Mouse (Mus musculus) heart, embryonic 12.5 days (tissue): Measurements from ENCODE around the gene Olfr1396. TPM values are rescaled to one million over a fixed set of nuclear protein-coding genes. Genes with fewer than 3 reads are reported as not detected.

ENCODE experiments used
- ATAC-seq: fragments of 200-750 bp; cut with Nextera tagmentation; 2 replicates; pipeline ENCODE4 v1.8.0; 2017; ENCODE audit warnings: moderate TSS enrichment, moderate library complexity; ENCODE audit not compliant: insufficient number of reproducible peaks, low FRiP score
- H3K27ac ChIP-seq: fragments of 300-500 bp; sonication (generic); 2 replicates; pipeline ENCODE4 v1.5.1; 2016; ENCODE audit warnings: mild to moderate bottlenecking, moderate library complexity; ENCODE audit not compliant: poor library complexity, severe bottlenecking
- H3K27me3 ChIP-seq: fragments of 300-500 bp; sonication (generic); replicated peaks from 2 replicates; pipeline ENCODE4 v1.6.1; 2016; ENCODE audit warnings: mild to moderate bottlenecking, moderate library complexity
- H3K36me3 ChIP-seq: fragments of 300-500 bp; sonication (generic); 2 replicates; pipeline ENCODE4 v1.6.1; 2016; ENCODE audit warnings: mild to moderate bottlenecking, moderate library complexity
- H3K4me1 ChIP-seq: fragments of 300-500 bp; sonication (generic); replicated peaks from 2 replicates; pipeline ENCODE4 v1.6.1; 2016; ENCODE audit warnings: mild to moderate bottlenecking
- H3K4me2 ChIP-seq: fragments of 300-500 bp; sonication (generic); 2 replicates; pipeline ENCODE4 v1.6.1; 2016; ENCODE audit warnings: mild to moderate bottlenecking, moderate library complexity
- H3K4me3 ChIP-seq: fragments of 300-500 bp; sonication (generic); 2 replicates; pipeline ENCODE4 v1.5.1; 2016; ENCODE audit warnings: mild to moderate bottlenecking
- H3K9ac ChIP-seq: fragments of 300-500 bp; sonication (generic); 2 replicates; pipeline ENCODE4 v1.6.1; 2016; ENCODE audit warnings: mild to moderate bottlenecking, moderate library complexity
- H3K9me3 ChIP-seq: fragments of 300-500 bp; sonication (generic); replicated peaks from 2 replicates; pipeline ENCODE4 v1.6.1; 2016; ENCODE audit warnings: mild to moderate bottlenecking, moderate library complexity
- WGBS: fragments of 180-500 bp; shearing (Covaris S2); methylation state at CpG from one replicate; pipeline ENCODE4 v1.1.7; 2016; 5-methylcytosine and 5-hydroxymethylcytosine counted together
- polyA plus RNA-seq: library from polyadenylated mRNA; unstranded; fragments of >200 nt; fragmentation: Nextera tagmentation; extraction: Ambion mirVana; gene quantifications from 2 replicates; pipeline ENCODE4 v1.2.1, GENCODE M21; 2016

Olfr1396 gene
- polyA plus RNA-seq, 1 experiment from 2014 or later: not detected

DNA sequence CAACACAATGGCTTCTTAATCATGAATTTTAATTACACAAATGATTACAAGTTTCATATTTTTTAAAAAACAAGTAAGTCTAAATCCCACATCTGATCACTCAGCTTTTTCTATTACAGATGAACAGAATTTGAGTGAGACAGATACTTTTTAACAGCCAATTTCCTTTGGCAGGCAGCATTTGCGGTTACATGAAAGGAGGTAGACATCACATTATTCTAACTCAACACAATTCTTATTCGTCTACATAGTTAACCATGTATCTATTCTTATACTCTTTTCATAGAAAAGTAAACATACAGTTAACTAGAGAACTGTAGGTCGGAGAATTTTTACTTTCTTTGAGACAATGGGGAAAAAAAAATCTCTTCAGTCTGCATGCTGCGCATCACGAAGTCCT is 24.1 kb downstream of the Olfr1396 start:
- no peak overlapping the region for H3K9ac ChIP-seq
- H3K27ac ChIP-seq: no peak overlapping the region
- ATAC-seq: no peak
- no peak overlapping the region for H3K4me3 ChIP-seq
- H3K4me1 ChIP-seq: 0 out of 2 replicates have a peak, but pooled peaks cover 6% of the 10 kb centered on the region
- no peaks in the 10 kb centered on the region for H3K27me3 ChIP-seq
- H3K4me2 ChIP-seq: no peak overlapping the region
- no peaks in the 10 kb centered on the region for H3K36me3 ChIP-seq
- no peaks in the 10 kb centered on the region for H3K9me3 ChIP-seq
- 83% methylated on average over 5 of the region's 5 CpGs for WGBS

- no peak for ATAC-seq
- Histone ChIP-seq H3K36me3 (no peaks in the 10 kb centered on the region), H3K4me2 (no peak overlapping the region), H3K4me3 (no peak overlapping the region), H3K27ac (no peak overlapping the region), H3K27me3 (no peaks in the 10 kb centered on the region), H3K9ac (no peak overlapping the region), H3K4me1 (0 out of 2 replicates have a peak, but pooled peaks cover 6% of the 10 kb centered on the region), H3K9me3 (no peaks in the 10 kb centered on the region)
- 78% methylated on average over 3 of the region's 3 CpGs for WGBS
These were observed 24.8 kb downstream of the Olfr1396 start for GRCm38 (mm10) chr11:49089735-49090507.

DNA sequence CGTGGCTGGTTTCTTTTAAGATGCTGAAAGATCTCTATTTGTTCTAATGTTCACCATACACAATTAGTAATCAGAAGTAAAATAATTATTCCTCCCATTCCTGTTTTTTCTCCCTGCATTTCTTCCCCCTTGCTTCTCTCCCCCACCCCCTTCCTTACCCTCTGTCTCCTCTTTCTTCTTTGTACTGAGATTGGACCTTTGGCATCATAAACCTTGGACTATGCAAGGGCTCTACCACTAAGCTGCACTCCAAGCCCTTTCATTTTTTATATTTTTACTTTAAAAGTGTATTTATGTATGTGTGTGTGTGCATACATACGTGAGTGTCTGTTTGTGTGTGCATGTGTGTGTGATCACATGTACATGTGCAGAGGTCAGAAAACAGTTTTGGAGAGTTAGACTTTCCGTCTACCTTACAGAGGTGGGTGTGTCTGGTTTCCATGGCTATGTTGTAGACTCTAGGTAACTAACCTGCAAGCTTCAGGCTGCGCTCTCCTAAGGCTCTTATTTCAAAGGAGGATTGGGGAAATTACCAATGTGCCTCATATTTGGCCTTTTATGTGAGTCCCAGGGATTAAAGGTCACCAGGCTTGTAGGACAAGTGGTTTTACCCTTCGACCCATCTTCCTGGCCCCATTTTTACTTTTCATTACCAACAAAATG is 25.6 kb downstream of the Olfr1396 start:
- Histone ChIP-seq H3K9me3 (no peaks in the 10 kb centered on the region), H3K27ac (no peak overlapping the region), H3K4me1 (0 out of 2 replicates have a peak, but pooled peaks cover 9% of the 10 kb centered on the region), H3K27me3 (no peaks in the 10 kb centered on the region), H3K4me2 (no peak overlapping the region), H3K4me3 (no peak overlapping the region), H3K36me3 (no peaks in the 10 kb centered on the region), H3K9ac (no peak overlapping the region)
- 85% methylated on average over 5 of the region's 5 CpGs for WGBS
- ATAC-seq: no peak

GRCm38 (mm10) chr11:49087830-49088616 is 26.7 kb downstream of the Olfr1396 start:
- Histone ChIP-seq H3K4me3 (peak overlapping the region; percentile 17; the same call in 1 of the 2 replicates), H3K9ac (no peak overlapping the region), H3K27me3 (no peaks in the 10 kb centered on the region), H3K4me2 (peak overlapping the region; percentile 60), H3K27ac (no peak overlapping the region), H3K36me3 (no peaks in the 10 kb centered on the region), H3K4me1 (0 out of 2 replicates have a peak, but pooled peaks cover 9% of the 10 kb centered on the region), H3K9me3 (no peaks in the 10 kb centered on the region)
- ATAC-seq: peak; percentile 77; the same call in 1 of the 2 replicates
- 34% methylated on average over 22 of the region's 22 CpGs for WGBS

GRCm38 (mm10) chr11:49086858-49087361 is 27.8 kb downstream of the Olfr1396 start:
- Histone ChIP-seq H3K4me2 (no peak overlapping the region), H3K36me3 (no peaks in the 10 kb centered on the region), H3K4me1 (0 out of 2 replicates have a peak, but pooled peaks cover 9% of the 10 kb centered on the region), H3K27me3 (no peaks in the 10 kb centered on the region), H3K27ac (no peak overlapping the region), H3K9ac (no peak overlapping the region), H3K4me3 (no peak overlapping the region), H3K9me3 (no peaks in the 10 kb centered on the region)
- ATAC-seq: no peak
- 76% methylated on average over 6 of the region's 6 CpGs for WGBS

- no peak overlapping the region for H3K4me2 ChIP-seq
- H3K4me1 ChIP-seq: 0 out of 2 replicates have a peak, but pooled peaks cover 9% of the 10 kb centered on the region
- ATAC-seq: no peak
- H3K36me3 ChIP-seq: no peaks in the 10 kb centered on the region
- H3K27ac ChIP-seq: no peak overlapping the region
- 32% methylated on average over 3 of the region's 3 CpGs for WGBS
- H3K9me3 ChIP-seq: no peaks in the 10 kb centered on the region
- no peaks in the 10 kb centered on the region for H3K27me3 ChIP-seq
- no peak overlapping the region for H3K9ac ChIP-seq
- no peak overlapping the region for H3K4me3 ChIP-seq
These were observed 29.8 kb downstream of the Olfr1396 start for GRCm38 (mm10) chr11:49084875-49085274.

- Histone ChIP-seq H3K4me1 (0 out of 2 replicates have a peak, but pooled peaks cover 9% of the 10 kb centered on the region), H3K36me3 (no peaks in the 10 kb centered on the region), H3K27me3 (no peaks in the 10 kb centered on the region), H3K9me3 (no peaks in the 10 kb centered on the region), H3K27ac (no peak overlapping the region), H3K4me2 (no peak overlapping the region), H3K9ac (no peak overlapping the region), H3K4me3 (no peak overlapping the region)
- no peak for ATAC-seq
- 57% methylated on average over 1 of the region's 1 CpGs for WGBS
These were observed 30.3 kb downstream of the Olfr1396 start for GRCm38 (mm10) chr11:49084385-49084784.

DNA sequence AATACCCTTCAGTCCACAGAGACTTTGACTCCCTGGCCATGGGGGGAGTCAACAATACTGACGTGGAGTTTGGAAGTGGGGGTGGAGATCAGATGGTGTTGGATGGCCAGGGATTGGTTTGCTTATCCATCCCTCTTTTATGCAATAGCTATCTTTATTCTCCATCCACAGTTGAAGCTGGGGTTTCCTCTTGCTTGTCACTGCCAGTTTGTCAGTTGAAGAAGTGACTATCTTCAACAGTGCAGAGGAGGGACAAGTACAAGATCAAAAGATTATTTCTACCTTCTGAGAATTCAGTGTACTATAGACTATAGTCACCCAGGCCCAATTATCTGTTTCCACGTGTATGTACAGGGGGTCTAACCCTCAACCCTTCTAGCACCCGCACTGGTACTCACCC is 30.9 kb downstream of the Olfr1396 start:
- Histone ChIP-seq H3K4me2 (no peak overlapping the region), H3K4me1 (0 out of 2 replicates have a peak, but pooled peaks cover 9% of the 10 kb centered on the region), H3K9me3 (no peaks in the 10 kb centered on the region), H3K27ac (no peak overlapping the region), H3K27me3 (no peaks in the 10 kb centered on the region), H3K4me3 (no peak overlapping the region), H3K36me3 (no peaks in the 10 kb centered on the region), H3K9ac (no peak overlapping the region)
- 74% methylated on average over 3 of the region's 3 CpGs for WGBS
- ATAC-seq: no peak

GRCm38 (mm10) chr11:49083146-49083545 is 31.5 kb downstream of the Olfr1396 start:
- Histone ChIP-seq H3K27me3 (no peaks in the 10 kb centered on the region), H3K4me1 (0 out of 2 replicates have a peak, but pooled peaks cover 6% of the 10 kb centered on the region), H3K36me3 (no peaks in the 10 kb centered on the region), H3K4me2 (no peak overlapping the region), H3K4me3 (no peak overlapping the region), H3K9ac (no peak overlapping the region), H3K27ac (no peak overlapping the region), H3K9me3 (no peaks in the 10 kb centered on the region)
- 83% methylated on average over 1 of the region's 1 CpGs for WGBS
- no peak for ATAC-seq

DNA sequence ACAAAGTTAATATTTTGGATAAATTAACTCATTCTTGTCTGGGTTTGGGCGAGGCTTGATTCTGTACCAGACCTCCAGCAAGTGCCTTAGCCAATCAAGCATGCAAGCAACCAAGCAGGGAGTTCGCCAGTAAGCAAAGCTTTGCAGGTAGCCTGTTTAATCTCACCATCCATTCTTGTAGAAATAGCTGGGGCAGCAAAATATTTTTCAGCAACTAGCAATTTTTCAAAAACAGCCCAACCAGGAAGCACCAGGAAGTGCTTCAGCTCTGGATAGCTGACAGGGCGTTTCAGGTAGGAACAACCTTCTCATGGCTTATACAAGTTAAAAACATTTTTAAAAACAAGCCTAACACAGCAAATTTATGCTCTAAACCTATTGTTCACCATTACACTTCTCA is 32.8 kb downstream of the Olfr1396 start:
- H3K4me3 ChIP-seq: no peak overlapping the region
- H3K36me3 ChIP-seq: no peaks in the 10 kb centered on the region
- no peak overlapping the region for H3K27ac ChIP-seq
- H3K4me1 ChIP-seq: 0 out of 2 replicates have a peak, but pooled peaks cover 3% of the 10 kb centered on the region
- H3K9me3 ChIP-seq: no peaks in the 10 kb centered on the region
- WGBS: 69% methylated on average over 3 of the region's 3 CpGs
- H3K27me3 ChIP-seq: no peaks in the 10 kb centered on the region
- no peak for ATAC-seq
- no peak overlapping the region for H3K9ac ChIP-seq
- H3K4me2 ChIP-seq: no peak overlapping the region
